Mouse (Mus musculus): Measurements from ENCODE around the gene Nectin1. TPM values are rescaled to one million over a fixed set of nuclear protein-coding genes. Genes with fewer than 3 reads are reported as not detected.

Gene Nectin1
- total RNA-seq, 2 experiments from 2014 or later: 7.0 to 9.5 TPM

- DNase-seq: no peak
- intact Hi-C loops (cut with DNase I): no loop called here
Measured at GRCm38 (mm10) chr9:43760078-43760477, 16.3 kb downstream of the Nectin1 start.

GRCm38 (mm10) chr9:43761181-43761820, 17.5 kb downstream of the Nectin1 start:
- no peak for DNase-seq
- intact Hi-C loops (cut with DNase I): no loop called here

- no peak for DNase-seq
- intact Hi-C loops (cut with DNase I): no loop called here
Measured at GRCm38 (mm10) chr9:43761941-43762340, 18.2 kb downstream of the Nectin1 start.

- no peak for DNase-seq
- intact Hi-C loops (cut with DNase I): no loop called here
Measured at GRCm38 (mm10) chr9:43765419-43766179, 21.8 kb downstream of the Nectin1 start.

GRCm38 (mm10) chr9:43768779-43769178, 25.0 kb downstream of the Nectin1 start:
- intact Hi-C loops (cut with DNase I): no loop called here

GRCm38 (mm10) chr9:43769228-43769627, 25.4 kb downstream of the Nectin1 start:
- DNase-seq: no peak
- intact Hi-C loops (cut with DNase I): no loop called here

More at GRCm38 (mm10) chr9:43768779-43769178, 25.0 kb downstream of the Nectin1 start:
- DNase-seq: no peak

- intact Hi-C loops (cut with DNase I): no loop called here
- no peak for DNase-seq
Measured at GRCm38 (mm10) chr9:43769940-43770339, 26.2 kb downstream of the Nectin1 start.

GRCm38 (mm10) chr9:43771041-43771440, 27.3 kb downstream of the Nectin1 start:
- intact Hi-C loops (cut with DNase I): no loop called here
- no peak for DNase-seq

- intact Hi-C loops (cut with DNase I): no loop called here
- DNase-seq: no peak
Measured at GRCm38 (mm10) chr9:43772460-43772859, 28.7 kb downstream of the Nectin1 start.

GRCm38 (mm10) chr9:43773521-43773920, 29.7 kb downstream of the Nectin1 start:
- DNase-seq: no peak
- intact Hi-C loops (cut with DNase I): no loop called here

- intact Hi-C loops (cut with DNase I): no loop called here
- no peak for DNase-seq
Measured at GRCm38 (mm10) chr9:43774427-43774826, 30.6 kb downstream of the Nectin1 start.

GRCm38 (mm10) chr9:43776231-43776630, 32.4 kb downstream of the Nectin1 start:
- no peak for DNase-seq
- intact Hi-C loops (cut with DNase I): no loop called here

- intact Hi-C loops (cut with DNase I): no loop called here
- DNase-seq: no peak
Measured at GRCm38 (mm10) chr9:43777362-43778360, 33.9 kb downstream of the Nectin1 start.

GRCm38 (mm10) chr9:43780883-43781282, 37.1 kb downstream of the Nectin1 start:
- DNase-seq: no peak

GRCm38 (mm10) chr9:43782401-43782800, 38.6 kb downstream of the Nectin1 start:
- intact Hi-C loops (cut with DNase I): no loop called here

More at GRCm38 (mm10) chr9:43780883-43781282, 37.1 kb downstream of the Nectin1 start:
- intact Hi-C loops (cut with DNase I): no loop called here

GRCm38 (mm10) chr9:43783959-43784358, 40.2 kb downstream of the Nectin1 start:
- DNase-seq: no peak
- intact Hi-C loops (cut with DNase I): no loop called here

More at GRCm38 (mm10) chr9:43782401-43782800, 38.6 kb downstream of the Nectin1 start:
- no peak for DNase-seq

GRCm38 (mm10) chr9:43784841-43785240, 41.1 kb downstream of the Nectin1 start:
- no peak for DNase-seq
- intact Hi-C loops (cut with DNase I): no loop called here

- intact Hi-C loops (cut with DNase I): no loop called here
- DNase-seq: no peak
Measured at GRCm38 (mm10) chr9:43787591-43787990, 43.8 kb downstream of the Nectin1 start.

- intact Hi-C loops (cut with DNase I): no loop called here
- no peak for DNase-seq
Measured at GRCm38 (mm10) chr9:43792681-43793080, 48.9 kb downstream of the Nectin1 start.

- no peak for DNase-seq
- intact Hi-C loops (cut with DNase I): no loop called here
Measured at GRCm38 (mm10) chr9:43793411-43793810, 49.6 kb downstream of the Nectin1 start.

- intact Hi-C loops (cut with DNase I): no loop called here
- peak in 1 of 2 experiments; percentile 28 for DNase-seq
Measured at GRCm38 (mm10) chr9:43796031-43796430, 52.2 kb downstream of the Nectin1 start.

Measured in heart, postnatal 10 days (tissue).